Mouse (Mus musculus) embryo, embryonic 11.5 days (tissue): ENCODE measurements at regions not wholly inside any gene's neighbourhood (a gene's known extent, or its start where the extent isn't known, plus 50 kb on each side); places are given as distances from the start of the nearest gene placed in this dataset.
A peak's percentile ranks its signal among the peaks of the same experiment; 100 is the strongest.

Experiments used
- DNase-seq: peaks from one replicate; pipeline ENCODE4 v3.0.0-alpha.2; 2012; ENCODE audit warnings: low read depth, low spot score

DNA sequence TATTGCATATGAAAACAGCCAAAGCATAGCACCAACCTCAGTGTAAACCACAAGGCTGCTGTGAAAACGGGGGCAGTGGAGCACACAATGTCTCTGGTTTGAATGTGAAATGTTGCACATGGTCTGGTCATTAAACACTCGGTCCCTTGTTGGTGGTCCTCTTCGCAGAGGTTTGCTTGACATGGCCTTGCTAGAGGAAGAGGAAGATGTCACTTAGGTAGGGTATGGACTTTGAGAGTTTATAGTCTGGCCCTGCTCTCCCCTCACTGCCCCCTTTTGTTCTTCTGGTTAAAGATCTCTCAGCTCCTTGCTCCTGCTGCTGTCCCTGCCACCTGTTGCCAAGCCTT lies 125.9 kb upstream of the Ift57 start:
- DNase-seq, result no peak

DNA sequence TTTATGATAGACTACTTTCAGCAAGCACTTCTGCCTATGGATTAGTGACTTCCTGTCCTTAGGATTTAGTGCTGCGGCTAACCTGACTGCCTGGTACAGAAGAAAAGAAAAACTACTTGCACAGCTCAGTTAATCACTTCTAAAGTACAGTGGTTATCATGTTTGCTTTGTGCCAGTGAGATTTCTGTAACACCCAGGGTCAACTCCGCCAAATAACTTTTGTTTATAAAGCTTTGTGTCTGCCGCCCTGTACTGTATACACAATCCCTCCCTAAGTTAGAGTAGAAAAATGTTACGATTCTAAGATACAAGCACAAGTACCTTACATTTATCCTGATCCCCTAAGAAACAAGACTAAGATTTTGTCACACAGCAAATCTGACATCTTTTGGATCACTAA lies 120.1 kb upstream of the Ift57 start:
- DNase-seq, result no peak

DNA sequence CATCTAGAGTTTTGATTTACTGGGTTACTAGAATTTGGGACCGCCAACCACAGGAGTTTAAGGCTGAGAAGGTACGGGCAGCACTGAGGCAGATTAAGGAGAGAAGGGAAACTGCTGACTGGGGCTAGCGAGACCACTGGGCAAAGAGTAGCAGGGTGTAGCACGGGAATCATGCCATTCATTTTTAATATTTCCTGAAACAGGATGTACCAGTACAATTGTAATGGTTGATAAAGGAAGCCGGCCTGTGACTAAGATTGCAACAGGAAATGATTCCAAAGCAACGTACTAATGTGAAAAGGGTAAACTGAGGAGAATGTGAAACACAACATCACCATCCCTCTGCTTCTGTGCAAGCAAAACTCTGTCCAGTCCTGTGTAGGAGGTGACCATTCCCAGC lies 118.3 kb upstream of the Ift57 start:
- no peak for DNase-seq

DNA sequence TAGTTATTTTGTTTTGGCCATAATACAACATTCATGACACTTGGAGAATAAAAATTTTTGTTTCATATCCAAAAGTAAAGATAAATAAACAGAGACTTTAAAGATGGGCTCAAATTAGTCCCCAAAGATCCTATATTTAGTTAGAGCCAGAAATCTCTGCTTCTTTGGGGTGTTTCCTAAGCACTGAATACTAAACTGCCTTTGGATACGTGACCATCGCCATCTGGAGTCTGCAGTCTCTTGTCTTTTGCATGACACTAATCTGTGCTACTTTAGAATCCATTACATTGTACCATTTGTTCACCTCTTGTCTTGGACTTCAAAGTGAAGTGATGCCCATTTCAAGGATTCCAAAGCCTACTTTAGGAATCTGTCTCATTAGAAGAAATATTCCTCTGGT lies 92.5 kb upstream of the Ift57 start:
- no peak for DNase-seq

DNA sequence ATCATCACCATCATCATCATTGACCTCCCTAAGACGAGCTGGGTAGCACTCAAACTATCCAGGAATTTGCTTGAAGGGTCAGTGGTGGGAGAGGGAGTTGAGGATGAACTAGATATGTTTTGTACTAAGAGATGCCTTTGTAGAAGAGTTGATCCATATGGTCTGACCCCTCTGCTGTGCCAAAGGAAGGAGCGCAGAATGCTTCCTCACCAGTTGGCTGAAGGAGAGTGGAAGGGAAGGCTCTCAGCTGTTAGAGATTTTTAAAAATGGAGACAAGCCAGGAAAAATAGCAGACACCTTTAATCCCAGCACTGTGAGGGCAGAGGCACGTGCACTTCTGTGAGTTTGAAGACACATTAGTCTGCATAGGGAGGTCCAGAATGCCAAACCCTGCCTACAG lies 84.2 kb upstream of the Ift57 start:
- DNase-seq, result no peak

DNA sequence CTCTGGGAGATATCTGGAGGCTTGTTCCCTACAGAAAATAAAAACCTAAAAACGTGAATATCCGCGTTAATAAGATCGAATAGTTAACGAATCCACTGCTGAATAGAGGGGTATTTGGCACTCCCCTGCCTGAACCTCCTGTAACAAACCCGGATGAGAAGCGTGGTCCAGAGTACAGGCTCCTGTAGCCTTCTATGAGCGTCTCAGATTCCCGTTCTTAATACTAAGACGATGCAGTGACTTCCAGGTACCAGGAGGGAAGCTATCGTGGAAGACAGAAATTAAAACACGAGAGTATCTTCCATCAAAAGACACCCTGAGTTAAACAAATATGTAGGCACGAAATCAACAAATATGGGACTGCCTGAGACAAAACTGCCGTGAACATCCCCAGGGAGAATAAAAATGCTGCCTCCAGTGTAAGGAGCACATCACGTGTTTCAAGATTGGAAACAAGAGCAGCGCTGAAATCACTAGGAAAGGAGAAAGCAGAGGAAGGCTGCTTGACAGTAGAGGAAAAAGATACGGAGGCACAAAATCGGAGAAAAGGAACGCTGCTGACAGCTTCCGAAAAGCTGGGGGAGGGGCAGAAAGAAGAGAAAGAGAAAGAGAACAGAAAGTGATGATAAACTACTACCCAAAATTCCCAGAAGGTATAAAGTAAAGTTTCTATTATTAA lies 83.6 kb upstream of the Ift57 start:
- no peak for DNase-seq

DNA sequence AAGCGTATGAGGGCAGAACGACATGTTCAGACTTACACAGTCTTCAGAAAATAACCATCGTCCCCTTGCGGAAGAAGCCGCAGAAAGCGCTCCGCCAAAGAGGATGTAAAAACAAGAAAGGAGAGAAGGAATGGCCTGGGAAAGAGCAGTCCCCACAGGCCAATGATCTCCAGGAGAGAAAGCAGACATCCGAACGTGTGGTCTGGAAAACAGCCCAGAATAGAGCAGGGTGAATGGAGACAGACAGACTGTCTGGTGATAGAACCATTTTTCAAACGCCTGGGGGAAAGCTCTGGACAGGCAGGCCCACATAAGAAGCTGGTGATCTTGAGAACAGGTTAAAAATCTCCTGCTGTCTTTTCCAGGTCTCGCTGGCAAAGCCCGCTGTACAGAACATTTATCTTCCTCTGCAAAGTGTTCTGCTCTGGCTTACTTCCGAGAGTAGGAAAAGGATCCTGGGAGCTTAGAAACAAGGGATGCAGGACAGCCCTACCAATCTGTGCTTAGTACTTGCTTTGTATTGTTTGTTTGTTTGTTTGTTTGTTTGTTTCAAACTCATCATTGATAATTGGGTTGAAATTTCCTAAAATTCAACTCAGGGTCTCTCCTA lies 82.7 kb upstream of the Ift57 start:
- peak; percentile 19 for DNase-seq

DNA sequence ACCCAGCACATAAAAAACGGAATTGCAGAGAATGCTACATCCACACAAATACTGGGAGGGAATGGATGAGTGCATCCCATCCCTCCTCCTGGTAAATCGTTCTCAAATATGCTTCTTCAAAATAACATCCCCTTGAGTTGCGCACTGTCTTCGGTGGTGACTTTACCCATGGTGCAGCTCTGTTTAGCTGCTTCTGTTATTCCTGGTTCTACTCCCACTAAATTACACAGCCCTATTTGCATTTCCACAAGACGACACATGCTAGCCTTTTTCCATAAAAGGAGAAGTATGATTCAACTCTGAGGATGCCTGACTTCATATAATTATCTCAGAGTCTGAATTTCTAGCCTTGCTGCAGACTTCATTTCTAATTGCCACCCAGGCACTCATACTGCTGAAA lies 65.5 kb upstream of the Ift57 start:
- no peak for DNase-seq

DNA sequence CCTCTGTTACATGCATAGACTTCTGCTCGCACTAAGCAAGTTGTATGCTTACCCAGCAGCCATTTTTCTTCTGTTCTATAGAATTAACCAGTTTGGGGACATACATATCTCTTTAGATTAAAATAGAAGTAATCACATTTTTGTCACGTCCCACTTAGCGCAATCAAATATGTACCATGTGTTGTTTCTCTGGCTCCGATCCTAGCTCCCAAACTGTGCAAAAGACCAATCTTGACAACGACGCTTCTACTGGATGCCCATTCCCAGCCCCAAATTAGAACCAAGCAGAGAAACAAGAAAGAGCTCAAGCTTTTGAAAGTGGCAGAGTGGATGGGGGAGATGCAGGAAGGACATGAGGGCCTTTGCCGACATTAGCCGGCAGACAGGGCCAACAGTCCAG lies 63.5 kb upstream of the Ift57 start:
- DNase-seq, result no peak

DNA sequence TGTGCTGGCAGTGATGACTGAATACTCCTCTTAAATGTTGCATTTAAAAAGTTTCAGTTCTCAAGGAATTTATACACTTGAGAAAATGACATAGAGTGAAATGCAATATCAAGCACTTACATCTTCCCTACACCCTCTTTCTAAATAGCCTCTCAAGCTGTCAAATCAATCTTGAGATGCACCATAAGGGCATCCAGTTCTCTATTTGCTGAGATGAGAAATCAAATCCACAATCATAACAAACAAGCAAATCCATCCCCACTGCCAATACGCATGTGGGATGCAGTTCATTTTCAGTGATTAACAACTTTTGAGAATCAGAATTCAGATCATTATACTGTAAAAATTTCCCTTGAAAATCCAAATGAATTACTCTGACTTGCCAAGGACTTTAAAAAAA lies 62.6 kb upstream of the Ift57 start:
- no peak for DNase-seq

DNA sequence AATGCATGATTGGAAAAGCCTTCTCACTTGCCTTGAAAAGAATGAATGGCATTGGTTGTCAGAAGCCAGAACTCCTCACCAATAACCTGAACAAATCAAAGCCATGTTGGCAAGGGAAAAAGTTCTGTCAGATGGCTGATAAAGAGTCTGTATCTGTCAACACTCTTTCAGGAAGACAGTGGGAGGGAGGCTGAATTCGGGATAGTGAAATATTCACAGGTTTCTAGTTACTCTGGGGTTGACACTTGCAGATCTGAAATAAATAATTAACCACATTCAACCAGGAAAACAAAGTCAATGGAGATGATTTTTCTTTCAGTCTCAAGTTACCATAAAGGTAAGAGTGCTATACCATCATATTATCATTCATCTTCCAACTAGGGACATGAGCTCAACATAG lies 56.3 kb upstream of the Ift57 start:
- no peak for DNase-seq

DNA sequence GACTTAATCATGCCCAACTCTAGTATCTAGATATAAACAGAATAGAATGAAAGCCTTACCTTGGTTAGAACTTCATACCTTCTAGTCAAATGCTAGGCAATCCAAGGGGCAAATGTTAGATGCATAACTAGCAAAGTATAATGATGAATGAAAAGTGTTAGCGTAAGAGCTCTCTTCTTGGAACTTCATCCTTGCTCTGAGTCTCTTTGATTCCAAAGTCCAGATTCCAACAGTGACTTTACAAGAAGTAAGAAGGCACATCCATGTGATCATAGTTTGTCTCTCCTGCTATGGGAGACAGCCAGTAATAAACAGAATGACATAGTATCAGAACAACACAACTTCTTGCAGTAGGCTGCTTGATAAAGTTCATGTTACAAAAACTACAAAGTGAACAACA lies 54.6 kb upstream of the Ift57 start:
- no peak for DNase-seq

DNA sequence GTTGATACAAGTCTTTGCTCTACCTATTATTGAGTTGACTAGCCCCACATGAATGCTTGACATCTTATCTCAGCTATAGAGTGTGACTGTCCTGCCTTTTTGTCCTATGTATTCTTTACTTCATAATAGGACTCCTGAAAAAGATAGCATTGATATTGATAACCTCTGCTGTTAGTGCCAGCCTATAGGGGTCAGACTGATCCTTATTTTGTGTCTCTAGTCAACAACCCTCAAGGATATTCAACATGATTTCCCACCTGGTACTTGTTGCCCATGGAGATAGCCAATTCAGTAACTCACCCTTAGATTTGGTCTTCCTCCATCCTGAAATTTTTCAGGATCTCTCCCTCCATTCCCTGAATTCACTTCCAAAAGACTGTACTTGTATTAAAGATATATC lies 52.6 kb upstream of the Ift57 start:
- DNase-seq, result no peak
